Mouse (Mus musculus): ENCODE data around the gene Ccdc85c.

GRCm38 (mm10) chr12:108268970-108269369 is 6.3 kb downstream of the Ccdc85c start:
- TF ChIP-seq POLR2A (IDR thresholded peaks at IDR 0.05; ENCODE audit: borderline replicate concordance, control insufficient read depth, low read depth, low read length), result no peak
- no peak for TF ChIP-seq CTCF (IDR thresholded peaks at IDR 0.05; ENCODE audit: control insufficient read depth, insufficient read depth, low read length)
